Mouse (Mus musculus) activated CD4-positive, CD25-positive, alpha-beta regulatory T cell, adult 4 months (primary cell): ENCODE data around the gene Cntf. TPM values are rescaled to one million over a fixed set of nuclear protein-coding genes. Genes with fewer than 3 reads are reported as not detected.
"Not testable (repeated sequence)": the region's sequence is repeated elsewhere in the genome, so short reads cannot be mapped to it uniquely, and the experiment has no call there.

ENCODE experiments used
- ATAC-seq: one replicate; pipeline ENCODE4 v1.8.0; 2017
- polyA plus RNA-seq, 2 experiments: library from polyadenylated mRNA; unstranded; fragments of 100-300 nt; shearing (Covaris generic); gene quantifications; one replicate each; pipeline ENCODE4 v1.2.1; 2017

Cntf gene
- polyA plus RNA-seq, 2 experiments from 2014 or later: 2.1 to 3.0 TPM

DNA sequence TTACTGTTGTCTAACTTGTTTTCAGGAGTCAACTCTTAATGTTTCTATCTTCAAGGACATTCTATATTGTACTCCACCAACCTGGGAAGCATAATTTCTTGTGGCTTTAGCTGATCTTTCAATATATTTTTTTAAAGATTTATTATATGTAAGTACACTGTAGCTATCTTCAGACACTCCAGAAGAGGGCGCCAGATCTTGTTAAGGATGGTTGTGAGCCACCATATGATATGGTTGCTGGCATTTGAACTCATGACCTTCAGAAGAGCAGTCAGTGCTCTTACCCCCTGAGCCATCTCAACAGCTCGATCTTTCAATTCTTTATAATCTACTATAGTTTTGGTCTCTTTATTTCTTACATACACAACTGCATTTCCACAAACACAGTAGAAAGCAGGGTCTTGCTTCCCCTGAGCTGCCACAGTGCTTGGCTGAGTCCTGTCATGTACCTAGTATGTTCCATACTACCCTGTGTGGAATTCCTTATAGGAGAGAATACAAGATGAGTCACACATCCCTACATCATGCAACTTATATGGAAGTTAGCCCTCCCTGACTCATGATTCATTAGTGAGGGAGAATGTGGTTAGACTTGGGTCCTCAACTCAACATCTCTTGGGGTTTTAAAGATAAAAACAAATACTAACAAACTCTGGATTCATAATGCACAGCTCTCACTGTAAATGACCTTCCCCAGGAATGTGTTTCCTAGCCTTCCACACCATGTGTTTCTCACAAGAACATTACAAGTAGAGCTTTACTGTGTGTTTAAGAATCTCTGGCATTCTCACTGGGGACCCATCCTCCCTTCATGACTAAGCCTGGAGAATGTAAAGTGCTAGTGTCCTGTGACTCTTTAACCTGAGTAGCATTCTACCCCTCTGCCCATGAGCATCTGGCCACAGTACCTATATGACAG, 3.0 kb downstream of the Cntf start:
- ATAC-seq: no peak

DNA sequence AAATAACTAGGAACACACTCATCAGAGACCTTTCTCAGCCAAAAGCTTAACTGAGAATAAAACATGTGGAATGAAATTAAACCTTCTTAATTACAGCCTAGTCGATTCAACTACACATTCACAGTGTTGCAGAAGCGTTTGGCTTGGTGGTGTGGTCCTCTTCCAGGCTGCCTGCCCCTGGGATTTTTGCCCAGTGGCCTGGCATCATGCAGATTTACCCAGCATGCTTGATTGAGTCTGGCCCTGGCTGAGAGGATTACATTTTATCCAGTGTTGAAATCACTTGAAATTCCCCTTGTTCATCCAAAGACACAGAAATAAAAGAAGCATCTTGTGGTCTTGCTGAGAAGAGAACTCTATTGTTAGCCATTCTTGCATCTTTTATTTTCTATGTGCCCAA, 5.8 kb downstream of the Cntf start:
- ATAC-seq: no peak

DNA sequence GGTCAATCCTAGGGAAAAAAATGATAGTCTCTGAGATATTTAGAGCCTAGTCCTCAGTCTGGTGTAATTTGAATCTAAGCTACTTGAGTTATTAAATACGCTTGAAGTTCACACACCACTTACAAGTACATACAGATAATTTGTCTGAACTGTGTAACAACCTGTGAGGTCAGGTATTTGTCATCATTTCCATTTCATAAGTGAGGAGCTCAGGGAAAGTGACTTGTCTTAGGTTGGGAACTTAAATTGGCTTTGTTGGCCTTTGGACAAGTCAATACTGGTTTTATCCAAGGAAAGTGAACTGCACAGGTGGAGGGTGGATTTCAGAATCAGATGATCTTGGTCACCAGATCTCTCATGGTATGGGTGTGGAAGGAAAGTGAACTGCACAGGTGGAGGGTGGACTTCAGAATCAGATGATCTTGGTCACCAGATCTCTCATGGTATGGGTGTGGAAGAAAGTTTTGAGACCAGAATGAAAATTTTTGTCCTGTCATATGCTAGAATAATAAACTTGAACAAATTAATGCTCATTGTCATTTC, 6.4 kb downstream of the Cntf start:
- ATAC-seq: no peak

DNA sequence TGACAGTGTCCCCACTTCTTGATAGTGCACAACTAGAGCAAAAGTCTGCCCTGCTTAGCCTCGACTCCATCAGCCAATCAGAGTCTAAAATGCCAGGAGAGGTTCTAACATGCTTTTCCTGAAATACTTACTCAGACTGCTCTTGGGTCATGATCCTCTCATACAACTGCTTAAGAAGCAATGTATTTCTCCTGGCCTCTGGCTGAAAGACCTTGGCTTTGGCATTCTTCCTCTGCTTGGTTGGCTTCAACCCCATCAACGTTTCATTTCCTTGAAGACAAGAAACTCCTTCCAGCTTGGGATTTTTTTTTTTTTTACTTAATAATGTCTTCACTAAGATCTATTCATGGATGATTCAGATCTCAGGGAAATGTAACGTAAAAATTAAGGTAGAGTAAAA, 9.1 kb downstream of the Cntf start:
- ATAC-seq: no peak

DNA sequence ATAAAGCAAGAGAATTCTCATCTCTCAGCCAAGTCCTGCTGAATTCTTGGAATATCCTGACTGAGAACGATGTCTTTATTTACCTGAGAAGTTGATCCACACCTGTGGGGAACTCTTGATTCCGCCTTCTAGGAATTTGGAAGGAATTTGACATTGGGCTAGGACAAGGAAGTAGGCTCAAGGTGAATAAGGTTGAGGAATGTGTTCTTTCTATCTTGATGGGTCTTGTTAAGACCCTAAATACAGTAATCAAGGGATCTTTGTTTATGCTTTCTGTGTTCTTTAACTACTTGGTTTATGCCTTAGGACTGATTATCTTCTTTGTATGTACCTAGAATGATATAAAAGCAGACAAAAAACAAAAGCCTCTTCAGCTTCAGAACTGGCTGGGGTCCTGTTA, 33.5 kb downstream of the Cntf start:
- no peak for ATAC-seq

DNA sequence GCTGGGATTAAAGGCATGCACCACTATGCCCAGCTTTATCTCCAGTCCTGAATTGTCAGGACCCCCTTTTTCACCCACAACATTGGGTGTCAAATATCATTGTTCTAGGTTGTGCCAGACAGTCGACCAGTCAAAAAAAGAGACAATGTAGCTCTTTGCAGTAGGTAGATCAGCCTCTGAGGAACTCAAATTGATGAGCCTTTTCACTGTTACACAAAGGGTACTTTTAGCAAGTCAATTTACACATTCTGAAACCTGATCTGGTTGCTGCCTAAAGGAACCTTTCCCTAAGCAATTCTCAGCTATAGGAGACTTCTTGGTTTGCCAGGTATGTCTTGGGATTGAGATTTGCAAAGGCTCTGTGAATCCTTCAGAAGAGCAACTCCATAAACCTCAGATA, 34.4 kb downstream of the Cntf start:
- ATAC-seq: no peak

DNA sequence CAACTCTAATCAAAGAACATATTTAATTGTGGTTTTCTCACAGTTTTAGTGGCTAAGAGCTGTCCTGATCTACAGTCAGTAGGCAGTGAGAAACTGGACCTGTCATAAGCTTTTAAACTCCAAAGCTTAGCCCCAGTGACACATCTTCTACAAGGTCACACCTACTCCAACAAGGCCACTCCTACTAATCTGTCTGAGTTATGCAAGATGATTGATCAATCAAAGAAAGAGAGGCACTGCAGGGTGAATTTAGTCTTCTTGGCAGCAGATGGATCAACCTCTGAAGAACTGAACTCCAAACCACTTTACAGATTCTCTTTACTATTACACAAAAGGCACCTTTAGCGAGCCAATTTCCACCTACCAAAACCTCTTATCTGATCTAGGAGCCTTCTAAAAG, 39.6 kb downstream of the Cntf start:
- no peak for ATAC-seq

DNA sequence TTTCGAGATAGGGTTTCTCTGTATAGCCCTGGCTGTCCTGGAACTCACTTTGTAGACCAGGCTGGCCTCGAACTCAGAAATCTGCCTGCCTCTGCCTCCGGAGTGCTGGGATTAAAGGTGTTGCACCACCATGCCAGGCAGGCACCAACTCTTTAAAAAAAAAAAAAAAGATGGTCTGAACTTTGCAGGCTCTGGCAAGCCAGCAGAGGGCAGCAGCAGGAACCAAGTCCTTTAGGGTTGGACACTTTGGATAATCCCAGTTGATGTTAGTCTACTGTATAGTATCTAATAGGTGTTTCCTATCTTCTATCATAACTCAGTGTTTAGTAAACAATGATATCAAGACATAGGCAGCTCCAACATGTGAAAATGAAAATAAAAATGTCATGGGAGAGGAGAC, 43.1 kb downstream of the Cntf start:
- no peak for ATAC-seq

DNA sequence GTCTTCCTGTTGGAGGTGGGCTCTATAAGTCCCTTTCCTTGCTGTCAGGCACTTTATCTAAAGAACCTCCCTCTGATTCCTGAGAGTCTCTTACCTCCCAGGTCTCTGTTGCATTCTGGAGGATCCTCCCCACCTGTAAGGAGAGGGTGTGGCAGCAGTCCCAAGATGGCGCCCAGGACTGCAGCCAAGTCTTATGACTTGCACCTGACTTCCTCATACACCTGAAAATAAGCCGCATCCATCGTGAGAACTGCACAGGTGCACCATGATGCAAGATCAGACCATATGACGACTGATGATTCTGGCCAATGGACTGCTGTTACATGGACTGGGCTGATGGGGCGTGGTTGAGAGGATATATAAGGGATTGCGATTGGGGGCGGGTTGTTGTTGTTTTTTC, 43.8 kb downstream of the Cntf start:
- ATAC-seq: not testable (repeated sequence)

DNA sequence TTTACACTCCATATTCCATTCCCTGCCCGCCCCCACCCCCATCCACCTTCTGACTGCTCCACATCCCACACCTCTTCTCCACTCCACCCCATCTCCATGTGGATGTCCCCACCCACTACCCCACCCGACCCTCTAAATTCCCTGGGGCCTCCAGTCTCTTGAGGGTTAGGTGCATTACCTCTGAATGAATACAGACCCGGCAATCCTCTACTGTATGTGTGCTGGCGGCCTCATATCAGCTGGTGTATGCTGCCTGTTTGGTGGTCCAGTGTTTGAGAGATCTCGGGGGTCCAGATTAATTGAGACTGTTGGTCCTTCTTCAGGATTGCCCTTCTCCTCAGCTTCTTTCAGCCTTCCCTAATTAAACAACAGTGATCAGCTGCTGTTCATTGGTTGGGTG, 44.5 kb downstream of the Cntf start:
- ATAC-seq: not testable (repeated sequence)

DNA sequence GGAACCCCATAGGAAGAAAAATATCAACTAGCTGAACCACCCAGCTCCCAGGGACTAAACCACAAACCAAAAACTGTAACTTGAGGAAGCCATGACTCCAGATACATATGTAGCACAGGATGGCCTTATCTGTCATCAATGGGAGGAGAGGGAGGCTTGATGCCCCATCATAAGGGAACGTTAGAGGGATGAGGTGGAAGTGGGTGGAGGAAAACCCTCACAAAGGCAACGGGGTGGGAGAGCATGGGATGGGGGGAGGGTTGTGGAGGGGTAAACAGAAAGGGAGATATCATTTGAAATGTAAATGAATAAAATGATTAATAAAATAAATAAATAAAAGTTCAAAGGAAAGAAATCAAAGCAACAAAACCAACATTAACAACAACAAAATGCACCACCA, 45.0 kb downstream of the Cntf start:
- no peak for ATAC-seq

DNA sequence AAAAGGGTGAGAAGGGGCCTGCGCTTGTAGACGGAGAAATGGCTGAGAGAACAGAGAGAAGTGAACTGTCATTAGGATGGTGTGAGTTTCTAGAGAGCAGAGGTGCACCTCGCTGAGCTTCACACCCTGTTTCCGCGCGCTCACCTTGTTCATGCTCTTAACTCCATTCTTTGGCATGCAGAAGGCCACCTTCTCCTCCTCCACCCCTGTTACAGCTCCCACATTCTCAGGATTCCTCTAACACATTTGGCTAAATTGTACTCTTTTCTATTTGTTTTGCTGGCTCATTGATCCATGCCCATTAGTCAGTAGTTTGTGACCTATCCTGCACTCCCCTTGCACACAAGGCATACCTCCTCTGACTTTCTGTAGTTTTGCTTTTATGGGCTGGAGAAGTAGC, 46.2 kb downstream of the Cntf start:
- no peak for ATAC-seq

Other genes starting within 250 kb of the Cntf start
- gene Fam111a, start 219.9 kb downstream of the Cntf start, polyA plus RNA-seq: 10 to 100 TPM; 41.0 to 41.8 TPM
- not detected for gene Gm4952, start 165.7 kb downstream of the Cntf start, polyA plus RNA-seq
- not detected for gene Glyat, start 132.3 kb downstream of the Cntf start, polyA plus RNA-seq
- gene Olfr1442, start 95.2 kb downstream of the Cntf start, polyA plus RNA-seq: not detected
- not detected for gene Olfr1443, start 87.5 kb downstream of the Cntf start, polyA plus RNA-seq
- gene Keg1, start 69.8 kb downstream of the Cntf start, polyA plus RNA-seq: not detected
- 10 to 100 TPM; 17.1 to 17.2 TPM for gene Zfp91, start 30.5 kb upstream of the Cntf start, polyA plus RNA-seq
- 100 to 1,000 TPM; 242 to 258 TPM for gene Lpxn, start 30.6 kb upstream of the Cntf start, polyA plus RNA-seq
- gene Gm5244, start 81.0 kb upstream of the Cntf start, polyA plus RNA-seq: not detected
- under 1 TPM; 0.19 to 0.25 TPM for gene Olfr1444, start 91.7 kb upstream of the Cntf start, polyA plus RNA-seq
- gene Olfr1445, start 118.2 kb upstream of the Cntf start, polyA plus RNA-seq: not detected
- 1 to 10 TPM in 1 of 2 experiments, not detected in 1; 1.1 TPM for gene Olfr1446, start 127.9 kb upstream of the Cntf start, polyA plus RNA-seq
- gene Olfr1447, start 138.1 kb upstream of the Cntf start, polyA plus RNA-seq: not detected
- not detected for gene Olfr1448, start 158.8 kb upstream of the Cntf start, polyA plus RNA-seq
- not detected for gene Olfr1449, start 165.2 kb upstream of the Cntf start, polyA plus RNA-seq
- not detected for gene Olfr1450, start 184.6 kb upstream of the Cntf start, polyA plus RNA-seq
- gene Olfr1451, start 229.4 kb upstream of the Cntf start, polyA plus RNA-seq: not detected